Mouse (Mus musculus) MN1 (cell line): ENCODE measurements around the gene Mpdz.

Source experiments
- DNase-seq: peaks from one replicate; pipeline ENCODE4 v3.0.0-alpha.2; 2016; ENCODE audit warnings: low spot score

Mpdz gene

DNA sequence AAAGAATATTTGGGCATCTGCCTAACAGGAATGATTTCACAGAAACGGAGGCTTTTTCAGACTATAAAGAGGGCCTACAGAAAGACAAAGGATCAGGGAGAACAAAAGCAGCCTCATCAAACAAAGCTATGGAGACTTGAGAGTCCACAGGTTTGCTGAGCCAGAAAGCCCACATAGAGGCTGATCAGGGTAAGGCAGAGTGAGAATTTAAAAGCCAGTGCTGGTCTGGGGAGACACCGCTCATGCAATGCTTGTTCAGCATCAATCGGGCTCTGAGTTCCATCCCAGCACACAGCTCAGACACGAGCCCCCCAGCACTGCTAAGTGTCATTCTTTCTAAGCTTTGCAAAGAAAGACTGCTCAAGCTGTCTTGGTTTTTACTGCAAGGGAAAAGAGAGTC lies 162.5 kb downstream of the Mpdz start:
- no peak for DNase-seq

DNA sequence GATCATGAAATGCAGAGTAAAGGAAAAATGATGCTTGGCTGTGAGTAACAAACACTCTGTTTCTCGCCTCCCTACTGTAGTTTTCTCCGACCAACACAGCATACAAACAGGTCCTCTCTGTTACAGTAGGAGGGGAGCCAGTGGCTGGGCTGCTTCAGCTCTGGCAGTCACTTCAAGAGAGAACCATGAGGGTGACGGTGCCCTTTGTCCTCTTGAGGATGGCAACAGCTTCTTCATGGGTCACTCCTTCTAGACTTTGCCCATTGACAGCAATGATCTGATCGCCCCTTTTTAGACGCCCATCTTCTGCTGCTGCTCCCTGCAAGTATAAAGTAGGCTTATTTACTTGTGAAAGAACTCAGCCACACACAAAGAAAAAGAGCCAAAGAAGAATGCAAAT lies 163.2 kb downstream of the Mpdz start:
- DNase-seq: no peak

DNA sequence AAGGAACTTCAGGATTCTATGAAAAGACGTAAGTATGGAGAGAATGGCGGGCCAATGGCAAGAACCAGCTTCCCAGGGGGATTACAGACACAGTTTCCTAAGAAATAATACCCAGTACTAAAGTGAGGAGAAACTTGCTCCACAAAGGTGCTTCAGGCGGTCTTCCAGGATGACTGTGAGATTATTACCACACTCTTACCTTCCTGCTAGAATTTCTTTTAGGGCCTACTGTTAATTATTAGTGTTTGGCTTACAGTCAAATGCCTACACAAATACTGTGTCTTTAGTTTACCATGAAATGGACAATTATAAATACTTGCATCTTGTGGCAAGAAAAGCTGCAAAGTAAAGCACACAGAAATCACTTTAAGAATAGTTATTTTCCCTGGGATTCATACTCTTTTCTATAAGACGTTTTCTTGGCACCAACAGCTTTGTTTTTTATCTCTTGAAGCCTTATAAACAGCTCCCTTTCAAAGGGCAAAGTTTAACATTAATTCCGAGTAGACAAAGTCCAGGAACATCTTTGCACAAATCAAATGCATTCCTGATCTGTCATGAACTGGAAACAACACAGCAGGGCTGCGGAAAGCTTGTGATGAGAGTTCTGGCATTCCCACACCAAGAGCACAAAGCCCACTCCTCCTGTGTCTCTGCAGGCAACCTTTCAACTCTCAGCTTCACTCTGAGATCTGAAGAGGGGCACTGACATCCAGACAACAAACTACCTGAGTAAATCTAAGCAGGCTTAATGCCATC lies 166.5 kb downstream of the Mpdz start:
- DNase-seq: no peak

DNA sequence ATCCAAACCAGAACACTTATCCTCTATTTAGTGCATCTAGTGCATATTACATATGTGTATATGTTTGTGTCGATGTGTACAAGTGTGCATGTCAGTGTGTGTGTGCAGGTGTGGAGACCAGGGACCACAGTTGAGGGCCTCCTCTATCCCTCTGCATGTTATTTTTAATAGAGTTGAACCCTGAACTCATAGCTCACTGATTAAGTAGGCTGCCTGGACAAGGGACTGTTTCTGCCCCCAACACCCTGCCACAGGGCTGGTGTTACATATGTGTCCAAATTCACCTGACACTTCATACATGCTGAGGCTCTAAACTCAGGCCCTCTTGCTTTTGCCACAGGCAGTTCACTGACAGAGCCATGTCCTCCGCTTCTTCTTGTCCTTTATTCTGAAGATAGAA lies 169.5 kb downstream of the Mpdz start:
- DNase-seq: no peak

DNA sequence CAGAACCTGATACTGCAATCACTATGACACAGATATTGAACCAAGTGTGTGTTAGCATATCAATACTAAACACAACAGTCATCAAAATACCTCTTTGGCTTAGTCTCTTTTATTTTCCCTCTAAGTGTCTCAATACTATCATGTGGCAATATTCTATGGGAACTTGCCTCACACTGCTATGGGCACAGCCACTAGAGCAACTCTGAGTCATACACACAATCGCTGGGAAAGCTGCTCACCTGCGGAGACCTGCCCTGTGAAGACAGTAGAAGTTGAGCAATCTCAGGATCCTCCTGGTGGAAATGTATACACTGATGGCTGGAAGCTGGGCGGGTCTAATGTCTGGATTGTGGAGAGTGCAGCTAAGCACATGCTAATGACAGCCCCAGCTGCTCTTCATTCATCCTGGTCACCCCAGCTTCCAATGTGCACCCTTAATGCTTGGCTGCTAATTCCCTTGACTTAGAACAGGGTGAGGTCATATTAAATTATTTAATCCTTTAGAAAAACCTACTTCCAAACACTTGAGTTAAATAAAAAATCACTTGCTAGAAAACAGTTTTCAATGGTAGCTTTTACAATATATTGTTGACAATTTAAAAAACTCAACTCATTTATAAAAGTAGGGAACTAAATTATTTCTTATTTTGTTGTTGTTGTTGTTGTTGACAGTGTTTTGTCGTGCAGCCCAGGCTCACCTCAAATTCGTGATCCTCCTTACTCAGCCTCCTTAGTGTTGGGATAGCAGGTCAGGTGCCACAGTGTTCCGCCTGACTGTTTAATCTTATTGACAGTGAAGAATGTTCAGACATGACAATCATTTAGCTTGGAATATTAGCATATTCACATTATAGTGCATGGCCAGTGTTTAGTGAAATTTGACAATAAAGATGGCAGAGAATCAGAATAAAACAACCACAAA lies 189.5 kb downstream of the Mpdz start:
- no peak for DNase-seq

DNA sequence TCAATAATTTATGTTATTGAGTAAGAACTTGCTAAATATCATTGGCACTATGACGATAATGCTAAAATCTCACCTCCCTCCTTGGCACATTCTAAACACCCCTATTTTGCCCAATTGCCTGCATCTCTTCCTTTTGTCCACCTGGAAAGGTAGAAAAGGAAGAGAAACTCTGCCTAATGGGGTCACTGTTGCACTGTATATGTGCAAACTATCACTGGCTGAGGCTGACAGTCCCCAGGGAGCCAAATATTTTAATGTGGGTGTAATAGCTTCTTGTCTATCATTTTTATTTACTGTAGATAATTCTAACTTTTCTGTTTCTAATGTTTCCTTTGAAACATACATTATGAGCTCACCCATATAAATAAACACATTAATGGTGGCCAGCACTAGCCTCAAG lies 190.3 kb downstream of the Mpdz start:
- no peak for DNase-seq

DNA sequence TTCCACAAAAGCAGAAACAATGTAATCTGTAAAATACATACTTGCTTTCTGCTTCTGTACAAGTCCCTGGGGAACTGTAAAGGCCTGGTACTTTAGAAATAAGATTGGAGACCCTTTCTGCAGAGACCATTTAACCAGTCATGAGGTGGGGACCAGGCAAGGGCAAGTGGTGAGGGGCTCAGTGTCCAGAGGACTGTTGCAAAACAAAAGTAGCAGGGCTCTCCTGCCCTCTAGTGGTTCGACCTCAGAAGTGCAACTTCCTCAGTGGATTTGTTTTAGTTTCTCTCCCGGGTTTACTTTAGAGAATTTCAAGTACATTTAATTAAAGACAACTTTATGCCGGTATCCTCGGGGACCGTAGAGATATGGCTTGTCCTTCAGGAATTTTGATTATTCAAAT lies 190.7 kb downstream of the Mpdz start:
- DNase-seq: peak; percentile 38

DNA sequence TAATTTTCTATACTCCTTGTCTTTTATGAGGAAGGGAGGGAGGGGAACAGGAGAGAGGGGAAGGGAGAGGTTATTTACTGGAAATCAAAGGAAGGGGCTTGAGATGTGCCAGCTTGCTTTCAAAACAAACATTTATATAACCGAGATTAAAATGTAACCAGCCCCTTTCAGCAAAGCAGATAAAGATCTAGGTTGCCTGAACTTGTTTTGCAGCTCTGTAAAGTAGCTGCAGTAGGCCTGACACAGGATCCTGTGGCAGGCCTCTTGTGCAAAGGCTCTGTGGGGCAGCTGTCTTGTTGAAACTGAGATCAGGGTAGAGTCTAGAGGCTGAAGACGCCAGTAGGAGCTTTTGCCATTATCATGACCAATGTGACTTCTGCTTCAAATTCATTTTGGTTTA lies 193.4 kb downstream of the Mpdz start:
- no peak for DNase-seq

DNA sequence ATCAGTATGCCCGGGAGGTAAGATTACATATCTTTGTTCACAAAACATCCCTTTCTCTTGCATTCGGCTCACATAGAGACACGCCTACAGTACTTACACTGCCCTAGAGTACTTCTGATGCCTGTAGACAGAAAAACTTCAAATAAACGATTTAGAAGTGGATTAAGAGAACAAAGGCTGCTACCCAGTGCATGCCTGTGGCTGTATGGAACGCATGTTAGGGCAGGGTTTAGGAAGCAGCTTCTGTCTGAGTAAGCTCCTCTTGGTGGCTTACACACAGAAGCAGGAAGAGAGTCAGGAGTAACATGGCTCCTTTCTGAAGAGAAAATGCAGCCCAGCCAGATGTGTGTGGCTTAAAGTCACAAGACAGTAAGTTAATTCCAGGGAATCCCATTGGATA lies 206.4 kb downstream of the Mpdz start:
- no peak for DNase-seq
